Mouse (Mus musculus) B cell, adult 62 days (primary cell): ENCODE results near the gene Zfp444. TPM values are rescaled to one million over a fixed set of nuclear protein-coding genes. Genes with fewer than 3 reads are reported as not detected.

Experiments used
- total RNA-seq: library from RNA; stranded (reverse); gene quantifications from 4 replicates; pipeline ENCODE4 v1.2.4, GENCODE M21; 2023

The Zfp444 gene
- 18.7 to 33.8 TPM (median 27.6 TPM) in 4 replicates for total RNA-seq

DNA sequence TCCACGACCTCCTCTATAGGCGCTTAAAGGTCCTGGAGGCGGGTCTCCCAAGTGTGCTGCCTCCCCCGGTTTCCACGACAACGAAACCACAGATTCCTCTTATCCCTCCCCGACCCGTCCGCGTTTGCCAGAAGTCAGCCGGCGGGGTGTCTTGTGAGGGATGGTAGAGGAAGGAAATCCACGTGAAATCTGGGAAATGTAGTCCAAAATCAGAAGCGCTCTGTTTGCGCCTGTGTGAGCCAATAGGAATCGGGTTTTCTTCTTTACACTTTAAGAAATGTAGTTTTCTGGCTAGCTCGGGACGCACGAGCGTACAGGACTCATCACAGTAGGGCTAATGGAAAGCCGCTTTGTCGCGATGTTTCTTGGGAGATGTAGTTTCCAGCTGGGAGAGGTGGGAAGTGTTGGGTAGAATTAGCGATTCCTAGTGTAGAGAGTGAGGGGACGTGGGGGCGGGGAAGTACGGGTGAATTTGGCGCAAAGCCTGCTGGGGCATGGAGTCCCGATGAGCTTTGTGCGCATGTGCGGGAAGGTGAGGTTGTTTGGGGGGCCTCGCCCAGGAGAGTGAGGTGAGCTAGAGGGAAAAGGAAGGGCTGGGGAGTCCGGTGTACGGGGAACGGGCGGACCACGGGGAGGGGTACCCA, at the start of gene Zfp444:
Gene Zfp444, plus strand, starts transcription at position 221 of the 644 bp plus-strand sequence.

DNA sequence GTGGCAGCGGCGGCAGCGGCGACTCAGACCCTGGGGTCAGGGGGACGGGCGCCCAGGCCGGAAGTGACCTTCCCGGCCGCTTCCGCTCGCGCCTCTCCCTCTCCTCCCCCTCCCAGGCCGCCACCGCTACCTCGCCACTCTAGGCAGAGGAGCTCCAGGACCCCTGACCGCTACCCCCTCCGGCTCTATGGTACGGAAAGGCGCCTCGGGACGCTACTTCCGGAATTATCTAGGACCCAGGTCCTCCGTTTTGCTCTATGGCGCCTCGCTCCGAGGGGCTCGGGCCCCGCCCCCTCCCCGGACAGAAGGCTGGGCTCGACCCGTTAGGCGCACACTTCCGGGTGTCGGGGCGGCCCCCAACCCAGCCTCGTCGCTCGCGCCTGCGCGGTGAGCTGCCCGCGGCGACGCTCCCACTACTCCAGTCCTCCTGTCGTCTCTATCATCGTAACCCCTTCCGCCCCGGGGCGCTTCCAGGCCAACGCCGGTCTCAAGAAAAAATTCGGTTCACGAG, 16.1 kb upstream of the Zfp444 start, which contains the start of gene Zfp787:
Gene Zfp787, minus strand, starts transcription at position 97 of the 511 bp plus-strand sequence.

DNA sequence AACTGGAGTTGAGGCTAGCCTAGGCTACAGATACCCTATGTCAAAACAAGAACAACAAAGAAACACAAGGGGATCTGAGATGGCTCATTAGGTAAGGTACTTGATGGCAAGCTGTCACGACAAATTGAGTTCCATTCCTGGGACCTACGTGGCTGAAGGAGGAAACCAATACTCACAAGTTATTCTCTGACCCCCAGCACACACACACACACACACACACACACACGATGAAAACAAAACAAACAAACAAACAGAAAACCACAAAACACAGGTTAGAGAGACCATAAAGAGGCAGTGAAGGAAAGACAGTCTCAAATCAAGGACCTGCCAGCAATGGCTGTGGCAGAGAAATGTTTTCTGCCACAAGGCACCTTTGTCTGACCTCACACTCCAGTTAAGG, 24.8 kb downstream of the Zfp444 start, which contains the start of gene Galp:
Gene Galp, plus strand, starts transcription at position 301 of the 400 bp plus-strand sequence.

DNA sequence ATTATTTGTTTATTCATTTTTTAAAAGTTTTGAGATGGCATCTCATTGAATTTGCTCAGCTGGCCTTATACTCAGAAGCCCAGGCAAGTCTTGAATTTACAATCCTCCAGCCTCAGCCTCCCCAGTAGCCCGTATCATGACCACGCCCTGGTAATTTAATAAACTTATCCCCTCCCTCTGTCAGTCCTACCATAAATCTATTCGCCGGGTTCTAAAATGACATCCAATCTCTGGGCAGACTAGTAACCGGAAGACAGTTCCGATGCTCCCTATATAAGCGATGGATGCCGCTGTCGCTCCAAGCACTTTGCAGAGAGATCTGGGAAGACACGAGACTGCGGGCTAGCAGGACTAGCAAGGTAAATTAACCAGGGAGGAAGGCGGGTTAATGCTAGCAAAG, 50.0 kb downstream of the Zfp444 start, which contains the start of gene Zscan5b:
Gene Zscan5b, plus strand, starts transcription at position 301 of the 400 bp plus-strand sequence.

Other genes with a start within 250 kb of the Zfp444 start
- not detected in 4 replicates for gene Vmn1r65, start 161.2 kb upstream of the Zfp444 start, total RNA-seq
- not detected in 4 replicates for gene Nlrp4c, start 127.1 kb upstream of the Zfp444 start, total RNA-seq
- 28.4 to 46.4 TPM (median 39.7 TPM) in 4 replicates for gene Zfp787, start 16.2 kb upstream of the Zfp444 start, total RNA-seq
- gene Galp, start 24.9 kb downstream of the Zfp444 start, total RNA-seq, result not detected in 4 replicates
- not detected in 4 replicates for gene Zscan5b, start 50.1 kb downstream of the Zfp444 start, total RNA-seq
- not detected in 4 replicates for gene Epp13, start 80.5 kb downstream of the Zfp444 start, total RNA-seq
- gene Zfp667, start 114.4 kb downstream of the Zfp444 start, total RNA-seq, result 9.2 to 14.2 TPM (median 10.2 TPM) in 4 replicates
- gene Zfp583, start 159.1 kb downstream of the Zfp444 start, total RNA-seq, result 1.1 to 4.4 TPM (median 1.3 TPM) in 4 replicates
- 0.25 to 0.63 TPM (median 0.53 TPM) in 4 replicates for gene Gm3854, start 171.5 kb downstream of the Zfp444 start, total RNA-seq
- gene Zfp78, start 191.1 kb downstream of the Zfp444 start, total RNA-seq, result 1.3 to 2.5 TPM (median 1.9 TPM) in 4 replicates
- gene Zfp28, start 211.1 kb downstream of the Zfp444 start, total RNA-seq, result 3.2 to 7.0 TPM (median 5.5 TPM) in 4 replicates
- gene Smim17, start 226.5 kb downstream of the Zfp444 start, total RNA-seq, result 1.2 TPM in 1 of 4 replicates, not detected in the others
- not detected in 4 replicates for gene Gm20715, start 238.1 kb downstream of the Zfp444 start, total RNA-seq